Mouse (Mus musculus): ENCODE data around the gene Gm3095. TPM values are rescaled to one million over a fixed set of nuclear protein-coding genes. Genes with fewer than 3 reads are reported as not detected.
"Not testable (repeated sequence)": the region's sequence is repeated elsewhere in the genome, so short reads cannot be mapped to it uniquely, and the experiment has no call there.

The Gm3095 gene
- 0.21 and 0.24 TPM in 2 replicates for polyA plus RNA-seq (2016; fragmentation: Nextera tagmentation; extraction: Ambion mirVana)

GRCm38 (mm10) chr14:3963247-3963646, at the start of gene Gm3095:
TSS of gene Gm3095 (plus strand) at chr14:3963547.
- not testable (repeated sequence) for H3K27ac ChIP-seq (replicated peaks); DNase-seq (ENCODE audit: low spot score); H3K4me1 ChIP-seq; H3K36me3 ChIP-seq (replicated peaks); H3K27me3 ChIP-seq (replicated peaks; ENCODE audit: low read depth, poor library complexity, severe bottlenecking); H3K9me3 ChIP-seq; H3K4me3 ChIP-seq
- no CpG with 5 or more reads among the region's 2 CpGs for WGBS

DNA sequence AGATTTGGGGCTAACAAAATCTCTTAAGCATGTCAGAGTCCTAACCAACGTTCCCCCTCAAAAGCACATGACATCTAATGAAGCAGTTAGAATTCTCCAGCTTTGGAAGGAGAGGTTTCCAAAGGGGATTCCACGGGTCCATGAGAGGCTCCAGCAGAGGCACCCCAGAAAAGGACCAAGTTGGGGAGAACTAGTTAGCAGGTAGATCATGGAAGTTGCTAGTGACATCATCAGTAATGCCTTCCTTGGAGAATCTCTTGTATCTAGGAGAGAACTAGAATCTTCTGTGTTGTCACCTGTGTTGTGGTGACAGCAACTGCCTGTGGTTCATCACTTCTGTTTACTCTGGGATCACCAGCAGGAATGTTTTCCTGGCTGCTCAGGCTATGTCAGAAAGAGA, 31.9 kb upstream of the Gm3095 start, which contains the start of gene Gm3029:
Gene Gm3029, plus strand, starts transcription at position 301 of the 400 bp plus-strand sequence.
- WGBS = 71% methylated on average over 1 of the region's 2 CpGs
- H3K4me1 ChIP-seq; H3K9me3 ChIP-seq; DNase-seq (ENCODE audit: low spot score); H3K27ac ChIP-seq (replicated peaks); H3K4me3 ChIP-seq; H3K27me3 ChIP-seq (replicated peaks; ENCODE audit: low read depth, poor library complexity, severe bottlenecking); H3K36me3 ChIP-seq (replicated peaks): not testable (repeated sequence)

DNA sequence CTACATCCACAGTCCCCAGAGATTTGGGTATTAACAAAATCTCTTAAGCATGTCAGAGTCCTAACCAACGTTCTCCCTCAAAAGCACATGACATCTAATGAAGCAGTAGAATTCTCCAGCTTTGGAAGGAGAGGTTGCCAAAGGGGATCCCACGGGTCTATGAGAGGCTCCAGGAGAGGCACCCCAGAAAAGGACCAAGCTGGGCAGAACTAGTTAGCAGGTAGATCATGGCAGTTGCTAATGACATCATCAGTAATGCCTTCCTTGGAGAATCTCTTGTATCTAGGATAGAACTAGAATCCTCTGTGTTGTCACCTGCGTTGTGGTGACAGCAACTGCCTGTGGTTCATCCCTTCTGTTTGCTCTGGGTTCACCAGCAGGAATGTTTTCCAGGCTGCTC, 34.7 kb downstream of the Gm3095 start, which contains the start of gene Gm3099:
Gene Gm3099, plus strand, starts transcription at position 301 of the 400 bp plus-strand sequence.
- H3K9me3 ChIP-seq; H3K27ac ChIP-seq (replicated peaks); DNase-seq (ENCODE audit: low spot score); H3K36me3 ChIP-seq (replicated peaks); H3K4me3 ChIP-seq; H3K4me1 ChIP-seq; H3K27me3 ChIP-seq (replicated peaks; ENCODE audit: low read depth, poor library complexity, severe bottlenecking): not testable (repeated sequence)
- 77% methylated on average over 2 of the region's 3 CpGs for WGBS

Other genes starting within 250 kb of the Gm3095 start
- 0.25 and 0.56 TPM in 2 replicates for gene Gm3002, start 153.5 kb upstream of the Gm3095 start, polyA plus RNA-seq (2016; fragmentation: Nextera tagmentation; extraction: Ambion mirVana)
- gene Gm3033, start 117.3 kb upstream of the Gm3095 start, polyA plus RNA-seq (2016; fragmentation: Nextera tagmentation; extraction: Ambion mirVana) = not detected in 2 replicates
- 0.09 TPM in 1 of 2 replicates, not detected in the other for gene Gm2916, start 79.4 kb upstream of the Gm3095 start, polyA plus RNA-seq (2016; fragmentation: Nextera tagmentation; extraction: Ambion mirVana)
- gene Gm3029, start 31.8 kb upstream of the Gm3095 start, polyA plus RNA-seq (2016; fragmentation: Nextera tagmentation; extraction: Ambion mirVana) = not detected in 2 replicates
- gene Gm3099, start 34.8 kb downstream of the Gm3095 start, polyA plus RNA-seq (2016; fragmentation: Nextera tagmentation; extraction: Ambion mirVana) = not detected in 2 replicates
- 0.61 and 1.1 TPM in 2 replicates for gene Gm5796, start 60.4 kb downstream of the Gm3095 start, polyA plus RNA-seq (2016; fragmentation: Nextera tagmentation; extraction: Ambion mirVana)
- gene Gm3115, start 120.6 kb downstream of the Gm3095 start, polyA plus RNA-seq (2016; fragmentation: Nextera tagmentation; extraction: Ambion mirVana) = not detected in 2 replicates
- 0.20 and 0.57 TPM in 2 replicates for gene Gm8108, start 147.0 kb downstream of the Gm3095 start, polyA plus RNA-seq (2016; fragmentation: Nextera tagmentation; extraction: Ambion mirVana)
- gene Gm3127, start 201.5 kb downstream of the Gm3095 start, polyA plus RNA-seq (2016; fragmentation: Nextera tagmentation; extraction: Ambion mirVana) = not detected in 2 replicates
- 1.1 and 1.5 TPM in 2 replicates for gene Gm2974, start 219.0 kb downstream of the Gm3095 start, polyA plus RNA-seq (2016; fragmentation: Nextera tagmentation; extraction: Ambion mirVana)

All from embryonic facial prominence, embryonic 10.5 days (tissue).